Mouse (Mus musculus): ENCODE results near the gene Ip6k2. TPM values are rescaled to one million over a fixed set of nuclear protein-coding genes. Genes with fewer than 3 reads are reported as not detected.

Gene Ip6k2
- total and polyA plus RNA-seq, 3 experiments, result 33.6 to 43.8 (median 39.0) TPM

GRCm38 (mm10) chr9:108776614-108777013 lies 7.0 kb upstream of the Ip6k2 start:
- no peak for DNase-seq (ENCODE audit: low spot score)
- Histone ChIP-seq H3K36me3 (replicated peaks) (no peaks in the 10 kb centered on the region), H3K4me3 (ENCODE audit: low read depth, low read length) (no peak overlapping the region), H3K27me3 (ENCODE audit: insufficient read depth, low read length) (peaks cover 13% of the 10 kb centered on the region), H3K4me1 (ENCODE audit: insufficient read depth, low read depth, low read length) (peaks cover 19% of the 10 kb centered on the region), H3K9me3 (replicated peaks) (no peaks in the 10 kb centered on the region)
- no peak for TF ChIP-seq CTCF (IDR thresholded peaks at IDR 0.05; ENCODE audit: low read depth, low read length)
- no peak for TF ChIP-seq TAL1 (conservative IDR thresholded peaks at IDR 0.05; ENCODE audit: low read depth, low read length)
- no peak for TF ChIP-seq GATA1 (IDR thresholded peaks at IDR 0.05; ENCODE audit: borderline replicate concordance, low read length)
- TF ChIP-seq POLR2AphosphoS5 (IDR thresholded peaks at IDR 0.05; ENCODE audit: insufficient replicate concordance, low read depth, low read length), result no peak
- TF ChIP-seq GATA2 (IDR thresholded peaks at IDR 0.05; ENCODE audit: borderline replicate concordance, low read depth, low read length), result no peak
- no peak for ATAC-seq (ENCODE audit: extremely low read depth, insufficient number of reproducible peaks, low FRiP score, poor library complexity, severe bottlenecking)

DNA sequence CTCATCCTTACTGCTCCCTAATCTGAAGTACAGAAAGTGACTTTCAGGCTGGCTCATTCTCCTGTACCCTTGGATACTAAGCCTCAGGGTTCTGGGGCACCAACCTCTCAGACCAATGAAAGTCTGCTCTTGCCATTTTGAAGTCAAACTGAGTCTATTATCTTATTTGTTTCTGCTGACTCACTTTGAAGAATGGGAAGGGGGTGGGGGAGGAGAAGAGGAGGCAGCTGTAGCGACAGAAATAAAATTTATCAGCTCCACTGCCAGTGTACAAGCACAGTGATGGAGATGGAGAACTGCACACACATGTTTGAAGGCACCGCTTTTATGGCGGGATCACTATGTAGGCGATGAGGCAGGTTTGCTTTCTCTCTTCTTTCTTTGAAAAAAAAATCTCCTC lies 6.3 kb upstream of the Ip6k2 start:
- Histone ChIP-seq H3K9me3 (replicated peaks) (no peaks in the 10 kb centered on the region), H3K36me3 (replicated peaks) (no peaks in the 10 kb centered on the region), H3K4me3 (ENCODE audit: low read depth, low read length) (no peak overlapping the region), H3K27me3 (ENCODE audit: insufficient read depth, low read length) (peaks cover 11% of the 10 kb centered on the region), H3K4me1 (ENCODE audit: insufficient read depth, low read depth, low read length) (peaks cover 25% of the 10 kb centered on the region)
- no peak for TF ChIP-seq TAL1 (conservative IDR thresholded peaks at IDR 0.05; ENCODE audit: low read depth, low read length)
- TF ChIP-seq POLR2AphosphoS5 (IDR thresholded peaks at IDR 0.05; ENCODE audit: insufficient replicate concordance, low read depth, low read length), result no peak
- TF ChIP-seq CTCF (IDR thresholded peaks at IDR 0.05; ENCODE audit: low read depth, low read length), result no peak
- TF ChIP-seq GATA1 (IDR thresholded peaks at IDR 0.05; ENCODE audit: borderline replicate concordance, low read length), result no peak
- TF ChIP-seq GATA2 (IDR thresholded peaks at IDR 0.05; ENCODE audit: borderline replicate concordance, low read depth, low read length), result no peak
- DNase-seq (ENCODE audit: low spot score) (no peak), ATAC-seq (ENCODE audit: extremely low read depth, insufficient number of reproducible peaks, low FRiP score, poor library complexity, severe bottlenecking) (no peak)

DNA sequence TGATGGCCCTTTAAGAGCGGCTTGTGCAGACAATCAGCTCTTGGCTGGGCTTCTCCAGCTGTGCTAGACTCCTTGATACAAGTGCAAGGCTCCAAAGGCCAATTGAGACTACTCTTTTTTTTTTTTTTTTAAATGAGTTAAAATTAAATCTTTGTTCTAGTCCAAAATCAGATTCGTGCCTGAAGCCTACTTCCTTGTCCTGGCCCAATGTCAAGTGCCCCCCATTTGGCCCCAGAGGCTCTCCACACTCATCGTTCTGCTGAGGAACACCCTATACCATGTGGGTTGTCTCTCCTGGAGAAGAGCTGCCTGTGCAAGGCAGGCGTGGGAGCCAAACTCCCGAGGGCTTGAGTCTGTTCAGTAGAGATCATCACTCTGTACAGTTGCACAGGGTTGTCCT lies 2.6 kb upstream of the Ip6k2 start:
- Histone ChIP-seq H3K4me1 (ENCODE audit: insufficient read depth, low read depth, low read length) (peaks cover 39% of the 10 kb centered on the region), H3K9me3 (replicated peaks) (no peaks in the 10 kb centered on the region), H3K36me3 (replicated peaks) (peaks cover 6% of the 10 kb centered on the region), H3K27me3 (ENCODE audit: insufficient read depth, low read length) (peaks cover 3% of the 10 kb centered on the region), H3K4me3 (ENCODE audit: low read depth, low read length) (no peak overlapping the region)
- ATAC-seq (ENCODE audit: extremely low read depth, insufficient number of reproducible peaks, low FRiP score, poor library complexity, severe bottlenecking), result no peak
- TF ChIP-seq POLR2AphosphoS5 (IDR thresholded peaks at IDR 0.05; ENCODE audit: insufficient replicate concordance, low read depth, low read length) (no peak), TAL1 (conservative IDR thresholded peaks at IDR 0.05; ENCODE audit: low read depth, low read length) (no peak), CTCF (IDR thresholded peaks at IDR 0.05; ENCODE audit: low read depth, low read length) (no peak), GATA2 (IDR thresholded peaks at IDR 0.05; ENCODE audit: borderline replicate concordance, low read depth, low read length) (no peak), GATA1 (IDR thresholded peaks at IDR 0.05; ENCODE audit: borderline replicate concordance, low read length) (no peak)
- no peak for DNase-seq (ENCODE audit: low spot score)

DNA sequence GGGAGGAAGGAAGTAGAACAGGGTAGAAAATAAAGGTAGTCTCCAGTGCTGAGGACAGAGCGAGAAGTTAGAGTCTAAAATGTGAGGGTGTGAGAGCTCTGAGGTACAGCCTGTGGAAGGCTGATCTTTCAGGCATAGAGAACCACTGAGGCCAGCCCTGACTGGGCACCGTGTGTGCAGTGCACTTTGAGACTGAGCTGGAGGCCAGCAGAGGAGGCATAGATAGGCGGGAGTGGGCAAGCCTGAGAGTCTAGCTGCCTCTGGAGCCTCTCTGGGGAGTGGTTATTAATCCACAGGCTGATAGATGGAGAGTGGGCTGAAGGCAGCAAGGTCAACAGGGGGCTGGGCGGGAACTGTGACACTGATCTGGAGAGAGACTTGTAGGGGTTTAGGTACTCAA lies 1.7 kb upstream of the Ip6k2 start:
- Histone ChIP-seq H3K36me3 (replicated peaks) (peaks cover 15% of the 10 kb centered on the region), H3K9me3 (replicated peaks) (no peaks in the 10 kb centered on the region), H3K4me3 (ENCODE audit: low read depth, low read length) (no peak overlapping the region), H3K4me1 (ENCODE audit: insufficient read depth, low read depth, low read length) (peaks cover 39% of the 10 kb centered on the region), H3K27me3 (ENCODE audit: insufficient read depth, low read length) (peaks cover 3% of the 10 kb centered on the region)
- ATAC-seq (ENCODE audit: extremely low read depth, insufficient number of reproducible peaks, low FRiP score, poor library complexity, severe bottlenecking), result no peak
- TF ChIP-seq GATA2 (IDR thresholded peaks at IDR 0.05; ENCODE audit: borderline replicate concordance, low read depth, low read length) (no peak), CTCF (IDR thresholded peaks at IDR 0.05; ENCODE audit: low read depth, low read length) (no peak), POLR2AphosphoS5 (IDR thresholded peaks at IDR 0.05; ENCODE audit: insufficient replicate concordance, low read depth, low read length) (no peak), GATA1 (IDR thresholded peaks at IDR 0.05; ENCODE audit: borderline replicate concordance, low read length) (no peak), TAL1 (conservative IDR thresholded peaks at IDR 0.05; ENCODE audit: low read depth, low read length) (no peak)
- DNase-seq (ENCODE audit: low spot score), result no peak

DNA sequence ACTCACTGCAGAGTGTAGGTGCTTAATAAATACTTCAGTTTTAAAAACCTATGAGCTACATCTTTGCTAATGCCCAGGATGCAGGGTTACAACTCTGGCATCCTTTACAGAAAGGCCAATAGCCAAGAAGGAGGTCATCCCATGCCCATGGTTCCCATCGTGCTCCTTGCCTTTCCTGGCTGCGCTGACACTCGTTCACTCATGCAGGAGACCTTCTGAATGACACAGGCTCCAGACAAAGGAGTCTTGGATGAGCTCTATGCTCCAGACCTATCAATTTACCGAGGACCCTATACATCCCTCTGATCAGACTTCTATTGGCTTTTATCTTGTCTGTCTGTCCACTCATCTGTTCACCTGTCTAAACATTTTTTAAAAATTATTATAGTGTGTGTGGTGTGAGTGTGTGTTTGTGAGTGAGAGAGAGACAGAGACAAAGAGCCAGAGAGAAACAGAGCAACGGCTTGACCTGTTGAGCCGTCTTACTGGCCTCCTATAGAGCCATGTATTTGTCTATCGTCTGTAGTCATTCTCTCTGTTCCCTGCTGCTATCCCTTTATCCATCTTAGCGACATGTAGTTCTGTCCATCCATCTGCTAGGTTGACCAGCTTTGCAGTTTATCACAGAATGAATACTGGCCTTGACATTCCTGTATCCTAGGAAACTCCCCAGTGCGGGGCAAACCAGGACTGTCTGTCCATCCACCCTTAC lies 604 bp upstream of the Ip6k2 start:
- peaks cover 40% of the 10 kb centered on the region for H3K4me1 ChIP-seq (ENCODE audit: insufficient read depth, low read depth, low read length)
- TF ChIP-seq CTCF (IDR thresholded peaks at IDR 0.05; ENCODE audit: low read depth, low read length) (no peak), GATA2 (IDR thresholded peaks at IDR 0.05; ENCODE audit: borderline replicate concordance, low read depth, low read length) (no peak), GATA1 (IDR thresholded peaks at IDR 0.05; ENCODE audit: borderline replicate concordance, low read length) (no peak), POLR2AphosphoS5 (IDR thresholded peaks at IDR 0.05; ENCODE audit: insufficient replicate concordance, low read depth, low read length) (no peak), TAL1 (conservative IDR thresholded peaks at IDR 0.05; ENCODE audit: low read depth, low read length) (no peak)
- H3K4me3 ChIP-seq (ENCODE audit: low read depth, low read length), result peak overlapping the region; percentile 80
- no peak for DNase-seq (ENCODE audit: low spot score)
- no peaks in the 10 kb centered on the region for H3K9me3 ChIP-seq (replicated peaks)
- H3K36me3 ChIP-seq (replicated peaks), result peaks cover 24% of the 10 kb centered on the region
- ATAC-seq (ENCODE audit: extremely low read depth, insufficient number of reproducible peaks, low FRiP score, poor library complexity, severe bottlenecking), result no peak
- H3K27me3 ChIP-seq (ENCODE audit: insufficient read depth, low read length), result peaks cover 3% of the 10 kb centered on the region

DNA sequence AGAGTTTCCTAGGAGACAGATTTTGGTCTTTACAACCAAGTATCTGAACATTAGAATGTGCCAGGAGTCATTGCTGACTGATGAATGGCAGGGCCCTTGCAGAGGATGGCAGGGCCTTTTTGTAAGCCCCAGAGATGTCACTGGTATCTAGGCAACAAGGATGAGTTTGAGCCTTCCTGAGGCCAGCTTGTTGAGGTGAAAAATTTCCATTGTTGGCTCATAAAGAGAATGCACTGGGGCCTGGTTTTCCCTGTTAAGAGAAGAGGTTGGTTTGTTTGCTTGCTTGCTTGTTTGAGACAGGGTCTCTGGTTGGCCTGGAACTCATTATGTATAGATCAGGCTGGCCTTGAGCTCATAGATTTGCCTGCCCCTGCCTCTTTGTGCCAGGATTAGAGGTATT lies 1.8 kb downstream of the Ip6k2 start:
- peaks cover 44% of the 10 kb centered on the region for H3K36me3 ChIP-seq (replicated peaks)
- no peaks in the 10 kb centered on the region for H3K27me3 ChIP-seq (ENCODE audit: insufficient read depth, low read length)
- H3K4me1 ChIP-seq (ENCODE audit: insufficient read depth, low read depth, low read length), result peaks cover 50% of the 10 kb centered on the region
- no peaks in the 10 kb centered on the region for H3K9me3 ChIP-seq (replicated peaks)
- no peak for DNase-seq (ENCODE audit: low spot score)
- ATAC-seq (ENCODE audit: extremely low read depth, insufficient number of reproducible peaks, low FRiP score, poor library complexity, severe bottlenecking), result no peak
- no peak overlapping the region for H3K4me3 ChIP-seq (ENCODE audit: low read depth, low read length)
- TF ChIP-seq TAL1 (conservative IDR thresholded peaks at IDR 0.05; ENCODE audit: low read depth, low read length) (no peak), GATA2 (IDR thresholded peaks at IDR 0.05; ENCODE audit: borderline replicate concordance, low read depth, low read length) (no peak), GATA1 (IDR thresholded peaks at IDR 0.05; ENCODE audit: borderline replicate concordance, low read length) (no peak), POLR2AphosphoS5 (IDR thresholded peaks at IDR 0.05; ENCODE audit: insufficient replicate concordance, low read depth, low read length) (no peak), CTCF (IDR thresholded peaks at IDR 0.05; ENCODE audit: low read depth, low read length) (no peak)
